Mouse (Mus musculus): ENCODE measurements around the gene Pafah1b2.
A peak's percentile ranks its signal among the peaks of the same experiment; 100 is the strongest.

The Pafah1b2 gene

GRCm38 (mm10) chr9:45983676-45984408 is 28.6 kb downstream of the Pafah1b2 start:
- TF ChIP-seq POU5F1 (IDR thresholded peaks at IDR 0.05; ENCODE audit: borderline replicate concordance, low read length), result no peak
- no peak for TF ChIP-seq NANOG (IDR thresholded peaks at IDR 0.05; ENCODE audit: borderline replicate concordance, low read length)
- TF ChIP-seq CTCF (conservative IDR thresholded peaks at IDR 0.05; ENCODE audit: low read length), result no peak
- Histone ChIP-seq H3K4me3 (replicated peaks; ENCODE audit: low read length) (peak overlapping the region; percentile 84), H3K27me3 (ENCODE audit: insufficient read depth, low read length) (no peaks in the 10 kb centered on the region), H3K9me3 (ENCODE audit: low read length) (no peaks in the 10 kb centered on the region), H3K4me1 (replicated peaks; ENCODE audit: low read depth, low read length) (peaks cover 48% of the 10 kb centered on the region), H3K36me3 (ENCODE audit: insufficient read depth, low read length) (peaks cover 9% of the 10 kb centered on the region)

- H3K9me3 ChIP-seq (ENCODE audit: low read length), result no peaks in the 10 kb centered on the region
- no peaks in the 10 kb centered on the region for H3K27me3 ChIP-seq (ENCODE audit: insufficient read depth, low read length)
- TF ChIP-seq CTCF (conservative IDR thresholded peaks at IDR 0.05; ENCODE audit: low read length) (no peak), POU5F1 (IDR thresholded peaks at IDR 0.05; ENCODE audit: borderline replicate concordance, low read length) (no peak), NANOG (IDR thresholded peaks at IDR 0.05; ENCODE audit: borderline replicate concordance, low read length) (no peak)
- H3K36me3 ChIP-seq (ENCODE audit: insufficient read depth, low read length), result peaks cover 25% of the 10 kb centered on the region
- no peak overlapping the region for H3K4me3 ChIP-seq (replicated peaks; ENCODE audit: low read length)
- H3K4me1 ChIP-seq (replicated peaks; ENCODE audit: low read depth, low read length), result peaks cover 48% of the 10 kb centered on the region
Measured at GRCm38 (mm10) chr9:45981331-45981730, 31.2 kb downstream of the Pafah1b2 start.

GRCm38 (mm10) chr9:45980611-45981010 is 31.9 kb downstream of the Pafah1b2 start:
- Histone ChIP-seq H3K4me3 (replicated peaks; ENCODE audit: low read length) (no peak overlapping the region), H3K36me3 (ENCODE audit: insufficient read depth, low read length) (peaks cover 32% of the 10 kb centered on the region), H3K9me3 (ENCODE audit: low read length) (no peaks in the 10 kb centered on the region), H3K27me3 (ENCODE audit: insufficient read depth, low read length) (no peaks in the 10 kb centered on the region), H3K4me1 (replicated peaks; ENCODE audit: low read depth, low read length) (peaks cover 45% of the 10 kb centered on the region)
- no peak for TF ChIP-seq NANOG (IDR thresholded peaks at IDR 0.05; ENCODE audit: borderline replicate concordance, low read length)
- no peak for TF ChIP-seq POU5F1 (IDR thresholded peaks at IDR 0.05; ENCODE audit: borderline replicate concordance, low read length)
- no peak for TF ChIP-seq CTCF (conservative IDR thresholded peaks at IDR 0.05; ENCODE audit: low read length)

GRCm38 (mm10) chr9:45979778-45980177 is 32.7 kb downstream of the Pafah1b2 start:
- no peaks in the 10 kb centered on the region for H3K27me3 ChIP-seq (ENCODE audit: insufficient read depth, low read length)
- no peaks in the 10 kb centered on the region for H3K9me3 ChIP-seq (ENCODE audit: low read length)
- no peak overlapping the region for H3K4me3 ChIP-seq (replicated peaks; ENCODE audit: low read length)
- H3K4me1 ChIP-seq (replicated peaks; ENCODE audit: low read depth, low read length), result peaks cover 40% of the 10 kb centered on the region
- H3K36me3 ChIP-seq (ENCODE audit: insufficient read depth, low read length), result peaks cover 40% of the 10 kb centered on the region
- TF ChIP-seq CTCF (conservative IDR thresholded peaks at IDR 0.05; ENCODE audit: low read length) (no peak), POU5F1 (IDR thresholded peaks at IDR 0.05; ENCODE audit: borderline replicate concordance, low read length) (no peak), NANOG (IDR thresholded peaks at IDR 0.05; ENCODE audit: borderline replicate concordance, low read length) (no peak)

- TF ChIP-seq NANOG (IDR thresholded peaks at IDR 0.05; ENCODE audit: borderline replicate concordance, low read length) (no peak), POU5F1 (IDR thresholded peaks at IDR 0.05; ENCODE audit: borderline replicate concordance, low read length) (no peak), CTCF (conservative IDR thresholded peaks at IDR 0.05; ENCODE audit: low read length) (no peak)
- no peaks in the 10 kb centered on the region for H3K9me3 ChIP-seq (ENCODE audit: low read length)
- peaks cover 58% of the 10 kb centered on the region for H3K36me3 ChIP-seq (ENCODE audit: insufficient read depth, low read length)
- H3K27me3 ChIP-seq (ENCODE audit: insufficient read depth, low read length), result no peaks in the 10 kb centered on the region
- peaks cover 19% of the 10 kb centered on the region for H3K4me1 ChIP-seq (replicated peaks; ENCODE audit: low read depth, low read length)
- no peak overlapping the region for H3K4me3 ChIP-seq (replicated peaks; ENCODE audit: low read length)
Measured at GRCm38 (mm10) chr9:45976884-45977283, 35.6 kb downstream of the Pafah1b2 start.

- no peak overlapping the region for H3K4me3 ChIP-seq (replicated peaks; ENCODE audit: low read length)
- peaks cover 9% of the 10 kb centered on the region for H3K4me1 ChIP-seq (replicated peaks; ENCODE audit: low read depth, low read length)
- TF ChIP-seq NANOG (IDR thresholded peaks at IDR 0.05; ENCODE audit: borderline replicate concordance, low read length) (no peak), POU5F1 (IDR thresholded peaks at IDR 0.05; ENCODE audit: borderline replicate concordance, low read length) (no peak), CTCF (conservative IDR thresholded peaks at IDR 0.05; ENCODE audit: low read length) (no peak)
- no peaks in the 10 kb centered on the region for H3K27me3 ChIP-seq (ENCODE audit: insufficient read depth, low read length)
- peaks cover 74% of the 10 kb centered on the region for H3K36me3 ChIP-seq (ENCODE audit: insufficient read depth, low read length)
- H3K9me3 ChIP-seq (ENCODE audit: low read length), result no peaks in the 10 kb centered on the region
Measured at GRCm38 (mm10) chr9:45963577-45963976, 48.9 kb downstream of the Pafah1b2 start.

GRCm38 (mm10) chr9:45961855-45962254 is 50.6 kb downstream of the Pafah1b2 start:
- Histone ChIP-seq H3K4me3 (replicated peaks; ENCODE audit: low read length) (no peak overlapping the region), H3K27me3 (ENCODE audit: insufficient read depth, low read length) (no peaks in the 10 kb centered on the region), H3K9me3 (ENCODE audit: low read length) (no peaks in the 10 kb centered on the region), H3K4me1 (replicated peaks; ENCODE audit: low read depth, low read length) (peaks cover 13% of the 10 kb centered on the region), H3K36me3 (ENCODE audit: insufficient read depth, low read length) (peaks cover 58% of the 10 kb centered on the region)
- TF ChIP-seq CTCF (conservative IDR thresholded peaks at IDR 0.05; ENCODE audit: low read length) (no peak), NANOG (IDR thresholded peaks at IDR 0.05; ENCODE audit: borderline replicate concordance, low read length) (no peak), POU5F1 (IDR thresholded peaks at IDR 0.05; ENCODE audit: borderline replicate concordance, low read length) (no peak)

GRCm38 (mm10) chr9:45959661-45960060 is 52.8 kb downstream of the Pafah1b2 start:
- no peaks in the 10 kb centered on the region for H3K9me3 ChIP-seq (ENCODE audit: low read length)
- no peak overlapping the region for H3K4me3 ChIP-seq (replicated peaks; ENCODE audit: low read length)
- TF ChIP-seq NANOG (IDR thresholded peaks at IDR 0.05; ENCODE audit: borderline replicate concordance, low read length) (no peak), POU5F1 (IDR thresholded peaks at IDR 0.05; ENCODE audit: borderline replicate concordance, low read length) (no peak), CTCF (conservative IDR thresholded peaks at IDR 0.05; ENCODE audit: low read length) (no peak)
- H3K4me1 ChIP-seq (replicated peaks; ENCODE audit: low read depth, low read length), result peaks cover 20% of the 10 kb centered on the region
- peaks cover 36% of the 10 kb centered on the region for H3K36me3 ChIP-seq (ENCODE audit: insufficient read depth, low read length)
- no peaks in the 10 kb centered on the region for H3K27me3 ChIP-seq (ENCODE audit: insufficient read depth, low read length)

Data from E14TG2a.4 (cell line).